Mouse (Mus musculus) megakaryocyte-erythroid progenitor cell, adult 5-6 weeks (primary cell): ENCODE results near the gene Rnf10. TPM values are rescaled to one million over a fixed set of nuclear protein-coding genes. Genes with fewer than 3 reads are reported as not detected.

Experiments used
- ATAC-seq: replicated peaks from 2 replicates; pipeline ENCODE4 v1.8.0; 2016; ENCODE audit warnings: mild to moderate bottlenecking, inconsistent platforms; ENCODE audit not compliant: severe bottlenecking, poor library complexity, low FRiP score, low TSS enrichment
- total RNA-seq, 2 experiments: library from RNA; stranded (forward) in 1 of 2; stranded (reverse) in 1 of 2; fragments of 200-1000, 215-1000 nt in 1 of 2; fragments of >200 nt in 1 of 2; fragmentation: Nextera tagmentation in 1 of 2; gene quantifications; 2 replicates each; pipeline ENCODE4 v1.2.3; 2014 to 2017

Rnf10 gene
- total RNA-seq, 2 experiments from 2014 or later, result 35.9 to 47.4 TPM

DNA sequence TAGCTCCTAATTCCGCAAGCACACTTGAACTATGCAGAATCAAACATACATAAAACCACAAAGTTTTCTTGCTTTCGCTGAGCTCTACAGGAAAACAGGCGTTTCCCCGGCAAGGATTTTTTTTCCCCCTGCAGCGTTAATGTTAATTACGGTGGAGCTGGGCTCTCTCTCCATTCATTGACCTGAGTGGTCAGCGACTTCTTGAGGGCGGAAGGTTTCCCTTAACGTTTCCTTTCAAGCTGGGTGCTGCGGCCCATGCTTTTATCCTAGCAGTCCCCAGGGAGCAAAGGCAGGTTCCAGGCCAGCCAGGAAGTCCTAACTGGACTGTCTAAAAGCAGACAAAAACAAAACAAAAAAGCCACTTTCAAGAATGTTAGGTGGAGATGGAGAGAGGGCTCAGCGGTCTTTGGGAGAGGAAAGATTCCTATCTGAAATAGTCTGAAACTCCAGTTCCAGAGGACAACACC is 33.9 kb downstream of the Rnf10 start:
- ATAC-seq, result no peak

DNA sequence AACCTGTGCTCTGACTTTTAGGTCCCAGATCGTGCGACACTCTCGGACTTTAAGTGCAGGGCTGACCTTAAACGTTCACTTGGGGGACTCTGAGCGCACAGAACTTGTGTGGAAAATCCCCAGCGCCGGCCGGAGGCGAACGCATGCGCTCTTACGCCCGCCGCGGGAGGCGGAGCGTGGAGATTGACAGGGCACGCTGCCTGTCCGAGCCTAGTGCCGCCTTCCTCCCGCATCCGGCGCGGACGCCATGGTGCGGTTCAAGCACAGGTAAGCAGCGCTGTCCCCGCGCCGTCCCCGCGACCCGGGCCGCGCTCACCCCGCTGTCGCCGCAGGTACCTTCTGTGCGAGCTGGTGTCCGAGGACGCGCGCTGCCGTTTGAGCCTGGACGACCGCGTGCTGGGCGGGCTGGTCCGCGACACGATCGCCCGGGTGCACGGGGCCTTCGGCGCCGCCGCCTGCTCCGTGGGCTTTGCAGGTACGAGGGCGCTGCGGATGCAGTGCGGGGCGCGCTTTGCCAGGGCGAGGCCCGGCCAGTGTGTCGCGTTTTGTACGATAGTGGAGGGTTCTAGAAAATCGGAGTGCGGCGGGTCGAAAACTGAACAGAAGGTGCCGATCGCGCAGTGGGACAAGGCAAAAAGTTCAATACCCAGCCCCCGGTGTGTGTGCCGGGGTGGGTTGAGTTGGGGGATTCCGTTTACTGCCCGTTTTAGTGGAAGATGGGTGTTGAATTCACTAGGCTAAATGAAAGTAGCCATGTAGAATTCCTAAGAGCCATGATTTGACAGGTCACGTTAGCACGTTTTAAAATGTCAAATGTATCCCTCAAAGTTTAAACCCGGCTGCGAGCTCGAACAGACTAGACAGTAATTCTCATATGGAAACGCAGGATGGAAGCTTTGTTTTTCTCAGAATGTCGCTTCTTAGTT is 34.6 kb downstream of the Rnf10 start:
- peak; percentile 75 for ATAC-seq

DNA sequence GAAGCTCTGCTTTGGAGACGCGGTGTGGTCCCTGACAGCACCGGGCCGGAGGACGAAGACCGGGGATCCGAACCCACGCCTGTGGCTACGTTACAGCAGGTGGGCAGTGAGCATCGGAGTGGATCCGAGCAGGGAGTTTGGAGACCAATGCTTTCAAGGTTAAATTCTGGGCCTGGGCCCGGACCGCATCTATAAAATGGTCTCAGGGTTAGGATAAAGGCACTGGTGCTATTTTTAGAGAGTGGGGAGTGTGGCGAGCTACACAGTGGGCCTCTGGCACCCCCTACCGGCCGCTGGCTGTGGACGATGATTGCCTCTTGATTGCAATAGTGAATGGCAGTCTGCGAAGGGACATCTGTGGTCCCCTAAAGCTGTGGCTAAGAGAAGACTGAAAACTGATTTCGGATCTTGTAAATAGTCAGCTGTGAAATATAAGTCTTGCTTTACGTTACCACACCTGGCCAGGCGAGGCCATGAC is 36.9 kb downstream of the Rnf10 start, which contains the start of gene Pop5:
Gene Pop5 (plus strand): TSS at position 51 of the 478 bp plus-strand sequence.
- ATAC-seq, result peak; percentile 80

DNA sequence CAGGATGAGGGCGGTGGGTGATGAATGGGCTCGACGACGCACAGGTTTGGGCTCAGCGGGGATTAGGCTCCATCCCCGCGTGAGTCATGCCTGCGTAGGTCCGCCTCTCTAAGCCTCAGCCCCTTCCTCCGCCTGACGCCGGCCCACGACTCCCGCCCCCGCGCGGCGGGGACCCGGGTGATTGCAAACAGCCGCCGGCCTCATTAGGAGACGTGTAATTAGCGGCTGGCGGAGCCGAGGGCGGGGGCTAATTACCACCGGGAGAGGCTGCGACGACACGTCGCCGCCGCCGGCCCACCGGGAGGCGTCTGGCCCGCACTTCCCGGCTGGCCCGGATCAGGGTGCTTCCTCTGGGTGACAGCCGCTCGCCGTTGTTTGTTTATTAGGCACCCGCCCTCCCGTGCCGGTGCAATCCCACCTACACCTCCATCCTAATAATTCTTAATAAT is 37.4 kb downstream of the Rnf10 start:
- no peak for ATAC-seq

DNA sequence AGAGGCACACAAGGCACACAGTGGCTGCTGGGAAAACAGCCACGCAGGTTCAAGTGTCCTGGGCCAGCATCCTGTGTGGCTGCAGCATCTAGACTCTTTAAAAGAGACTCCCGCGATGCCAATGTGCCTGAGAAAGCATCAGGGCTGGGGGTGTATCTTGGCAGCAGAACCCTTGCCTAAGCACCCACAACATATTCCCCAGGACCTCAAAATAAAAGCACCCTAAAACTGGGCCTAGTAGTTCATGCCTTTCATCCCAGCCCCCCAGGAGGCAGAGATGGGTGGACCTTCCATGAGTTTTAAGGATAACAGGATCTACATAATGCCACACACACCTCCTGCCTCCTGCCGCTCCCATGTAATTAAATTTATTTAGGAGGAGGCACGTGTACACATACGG is 38.2 kb downstream of the Rnf10 start:
- no peak for ATAC-seq

DNA sequence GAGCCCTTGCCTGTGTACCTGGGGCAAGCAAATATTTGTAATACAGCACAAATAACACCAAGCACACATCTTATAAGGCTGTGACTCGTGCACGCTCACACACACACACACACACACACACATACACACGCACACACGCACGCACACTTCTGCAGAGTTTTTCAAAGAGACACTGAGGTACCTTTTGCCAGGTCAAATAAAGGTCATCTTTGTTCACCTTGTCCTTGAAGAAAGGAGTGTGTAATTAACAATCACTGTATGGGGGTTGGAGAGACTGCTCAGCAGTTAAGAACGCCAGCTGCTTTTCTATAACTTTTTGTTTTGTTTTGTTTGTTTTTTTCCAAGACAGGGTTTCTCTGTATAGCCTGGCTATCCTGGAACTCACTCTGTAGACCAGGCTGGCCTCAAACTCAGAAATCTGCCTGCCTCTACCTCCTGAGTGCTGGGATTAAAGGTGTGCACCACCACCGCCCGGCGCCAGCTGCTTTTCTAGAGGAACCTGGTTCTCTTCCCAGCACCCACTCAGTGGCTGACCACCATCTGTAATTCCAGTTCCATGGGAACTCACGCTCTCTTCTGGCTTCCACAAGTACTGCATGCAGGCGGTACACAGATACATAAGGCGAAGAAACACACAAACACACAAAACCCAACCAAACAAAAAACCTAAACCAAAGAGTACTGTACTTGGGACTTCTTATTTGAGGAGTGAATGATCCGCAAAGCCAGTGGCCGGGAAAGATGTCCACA is 39.5 kb downstream of the Rnf10 start:
- ATAC-seq, result no peak

DNA sequence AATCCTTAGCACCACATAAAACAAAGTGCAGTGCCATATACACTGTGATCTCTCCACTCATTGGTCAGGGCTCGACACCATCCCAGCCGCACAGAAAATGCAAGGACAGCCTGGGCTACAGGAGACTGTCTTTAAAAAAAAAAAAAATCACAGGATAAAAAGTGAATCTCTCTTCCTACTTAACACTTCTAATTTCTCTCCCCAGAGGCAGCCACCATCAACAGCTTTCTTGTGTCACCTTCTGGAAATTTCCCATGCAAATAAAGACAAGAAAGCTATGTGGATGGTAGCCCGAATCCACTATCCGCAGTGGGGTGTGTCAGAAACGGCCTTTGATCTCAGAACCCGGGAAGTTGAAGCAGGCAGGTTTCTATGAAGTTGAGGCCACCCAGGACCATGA is 40.2 kb downstream of the Rnf10 start:
- no peak for ATAC-seq

DNA sequence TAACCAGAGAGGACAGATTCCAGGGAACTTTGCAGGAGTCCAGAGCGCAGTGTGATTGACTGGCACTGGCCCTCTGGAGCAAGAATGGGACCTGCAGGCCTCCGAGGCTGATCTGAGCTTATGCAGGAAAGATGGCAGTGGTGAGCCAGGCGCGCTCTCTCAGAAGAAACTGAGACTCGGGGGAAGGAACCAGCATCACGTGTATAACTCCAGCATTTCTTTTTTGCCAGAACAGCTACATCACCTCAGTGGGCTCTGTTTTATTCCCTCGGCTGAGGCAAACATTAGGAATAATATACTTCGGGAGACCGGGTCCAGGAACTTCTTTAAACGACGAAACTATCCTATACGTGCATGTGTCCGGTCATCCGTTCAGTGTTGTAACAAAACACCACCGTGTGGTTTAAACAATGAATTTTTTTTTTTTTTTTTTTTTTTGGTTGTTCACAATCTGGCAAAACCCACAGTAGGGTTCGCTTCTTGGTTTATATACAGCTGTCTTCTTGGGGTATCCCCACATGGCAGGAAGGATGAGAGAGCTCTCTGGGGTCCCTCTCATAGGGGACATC is 41.1 kb downstream of the Rnf10 start:
- ATAC-seq, result no peak

DNA sequence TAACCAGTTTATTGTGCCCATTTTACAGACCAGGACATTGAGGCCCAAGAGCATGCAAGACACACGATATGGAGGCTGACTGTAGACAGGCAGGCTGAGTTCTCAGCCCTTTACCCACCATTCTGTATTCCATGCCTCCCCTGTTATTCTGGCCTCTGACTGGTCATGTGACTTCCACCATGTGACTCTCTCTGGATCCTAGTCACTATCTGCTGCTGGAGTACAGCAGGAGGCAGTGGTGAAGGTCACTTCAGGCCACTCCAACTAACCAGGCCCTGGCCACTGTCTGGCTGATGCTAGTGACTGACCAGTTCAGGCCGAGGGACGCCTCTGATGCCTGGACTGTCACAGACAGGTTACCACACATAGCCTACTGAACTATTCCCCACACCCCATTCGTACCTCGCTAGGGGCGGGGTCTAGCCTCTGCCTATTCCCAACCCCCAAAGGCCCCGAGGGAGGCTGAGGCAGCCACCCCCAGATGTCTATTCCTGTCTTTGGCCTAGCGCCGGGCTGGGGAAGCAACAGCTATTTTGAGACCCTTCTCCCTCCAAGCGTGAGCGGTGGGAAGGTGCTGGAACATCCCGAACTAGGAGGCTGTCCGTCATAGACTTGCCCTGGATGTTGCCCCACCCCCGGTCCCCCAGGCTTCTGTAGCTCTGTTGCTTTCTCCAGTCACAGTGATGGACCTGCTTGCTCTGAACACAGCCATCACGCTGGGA is 41.7 kb downstream of the Rnf10 start:
- ATAC-seq, result no peak

DNA sequence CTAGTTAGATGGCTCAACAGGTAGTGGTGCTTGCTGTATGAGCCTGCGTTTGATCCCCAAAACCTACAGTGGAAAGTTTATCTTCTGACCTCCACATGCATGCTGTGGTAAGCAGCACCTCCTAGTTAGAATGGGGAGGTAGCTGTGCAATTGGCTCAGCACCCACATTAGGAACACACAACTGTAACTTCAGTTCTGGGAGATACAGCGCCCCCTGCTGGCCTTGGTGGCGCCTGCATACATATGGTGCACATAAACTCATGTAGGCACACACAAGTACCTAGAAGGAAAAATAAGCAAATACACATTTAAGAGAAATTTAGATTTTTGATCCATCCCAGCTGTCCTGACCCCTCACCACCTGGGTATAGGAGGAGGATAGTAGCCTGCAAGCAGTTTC is 50.2 kb downstream of the Rnf10 start:
- ATAC-seq, result no peak

DNA sequence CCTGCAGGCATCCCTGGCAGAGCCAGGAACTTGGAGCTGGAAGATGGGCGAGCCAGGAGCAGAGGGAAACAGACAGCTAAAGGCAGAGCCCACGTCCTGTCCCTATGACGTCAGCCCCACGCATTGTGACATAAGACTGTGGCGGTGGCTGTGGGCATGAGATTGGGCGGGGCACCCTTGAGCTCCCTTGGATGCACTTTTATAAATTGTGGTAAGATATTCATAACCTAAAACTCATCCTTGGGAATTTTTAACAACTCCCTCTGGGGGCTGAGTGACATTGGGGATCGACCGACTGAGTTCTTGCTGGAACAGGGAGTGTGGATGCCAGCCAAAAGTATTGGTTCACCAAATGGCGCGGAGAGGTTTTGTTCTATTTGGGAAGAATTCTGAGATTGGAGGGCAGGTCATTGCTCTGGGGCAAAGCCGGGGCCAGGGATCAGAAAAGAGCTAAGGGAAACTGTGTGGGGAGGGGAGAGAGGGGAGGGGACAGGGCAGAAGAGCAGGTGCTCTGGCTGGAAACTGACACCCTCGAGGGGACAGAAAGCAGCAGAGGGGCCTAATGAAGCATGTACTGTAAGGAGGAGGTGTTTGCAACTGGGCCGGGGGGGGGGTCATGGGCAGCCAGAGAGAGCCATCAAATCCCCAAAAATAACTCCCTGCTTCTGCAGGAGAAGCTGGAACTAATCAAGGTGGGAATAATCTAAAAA is 51.6 kb downstream of the Rnf10 start:
- no peak for ATAC-seq

DNA sequence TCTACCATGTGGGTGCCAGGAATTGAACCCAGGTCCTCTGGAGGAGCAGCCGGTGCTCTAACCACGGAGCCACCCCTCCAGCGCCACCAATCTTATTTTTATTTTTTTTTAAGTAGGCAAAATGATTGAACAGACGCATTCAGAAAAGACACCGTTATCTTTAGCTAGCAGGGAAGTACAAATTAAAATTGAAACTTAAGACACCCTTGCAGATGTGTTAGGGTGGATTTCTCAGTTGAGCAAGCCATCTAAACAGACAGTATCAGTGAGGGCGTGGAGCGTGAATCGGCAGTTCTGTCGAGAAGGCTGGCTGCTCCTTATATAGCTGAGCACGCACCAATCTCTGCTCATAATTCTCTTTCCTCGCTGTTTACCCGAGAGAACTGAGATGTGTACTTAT is 54.7 kb downstream of the Rnf10 start:
- ATAC-seq, result peak; percentile 51

DNA sequence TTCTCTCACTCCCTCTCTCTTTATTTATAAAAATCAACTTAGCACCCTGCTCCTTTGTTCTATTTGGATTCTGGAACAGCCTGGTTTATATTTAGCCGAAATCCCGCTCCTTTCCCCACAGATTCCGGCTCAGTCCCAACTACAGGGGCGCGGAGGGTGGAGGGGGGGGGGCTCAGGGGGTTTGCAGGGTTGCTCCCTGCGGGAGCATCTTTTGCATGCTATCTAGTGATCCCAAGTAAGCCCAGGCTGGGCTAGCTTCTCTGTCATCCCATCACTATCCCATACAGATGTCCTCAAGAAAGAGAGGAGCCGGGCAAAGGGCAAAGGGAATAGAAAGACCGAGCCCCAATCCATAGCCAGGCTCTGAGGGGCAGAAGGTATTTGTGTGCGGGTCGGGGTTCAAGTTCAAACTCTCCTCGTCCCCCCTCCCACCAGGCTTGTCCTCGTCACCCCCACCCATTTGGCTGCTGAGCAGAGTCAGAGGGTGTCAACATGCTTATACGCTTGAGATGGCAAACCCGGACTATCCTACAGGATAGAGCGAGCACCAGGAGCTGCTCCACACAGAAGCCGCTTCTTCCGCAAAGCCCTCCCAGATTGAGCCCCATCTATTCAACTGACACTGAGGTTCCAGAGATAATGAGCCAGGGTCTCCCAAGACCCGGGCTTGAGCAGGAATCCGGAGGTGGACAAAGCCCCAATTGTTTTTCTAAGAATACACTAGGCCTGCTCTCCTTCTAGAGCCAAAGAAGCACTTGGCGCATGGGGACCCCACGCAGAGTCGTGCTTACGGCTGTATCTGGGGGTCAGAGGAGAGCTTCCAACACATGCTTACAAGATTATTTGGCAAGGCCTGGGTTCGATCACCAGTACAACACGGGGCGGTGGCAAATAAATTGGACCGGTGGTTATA is 57.2 kb downstream of the Rnf10 start:
- ATAC-seq, result no peak

DNA sequence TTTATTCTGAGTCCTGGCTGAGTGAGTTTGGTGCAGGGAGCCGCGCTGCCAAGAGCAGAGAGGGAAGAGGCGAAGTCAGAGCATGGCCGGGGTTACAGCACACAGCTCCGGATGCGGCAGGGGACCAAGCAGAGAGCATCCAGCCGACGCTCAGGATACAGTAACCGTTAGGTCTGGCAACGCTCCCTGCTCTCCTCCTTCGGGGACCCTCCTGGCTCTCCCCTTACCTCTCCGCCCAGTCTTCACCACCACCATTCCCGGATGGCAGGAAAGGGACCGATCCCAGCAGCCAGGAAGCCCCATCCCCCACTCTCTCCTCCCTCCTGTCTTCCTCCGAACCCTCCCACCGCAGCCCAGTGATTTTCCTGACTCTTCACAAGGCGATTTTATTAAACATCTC is 57.8 kb downstream of the Rnf10 start:
- no peak for ATAC-seq

DNA sequence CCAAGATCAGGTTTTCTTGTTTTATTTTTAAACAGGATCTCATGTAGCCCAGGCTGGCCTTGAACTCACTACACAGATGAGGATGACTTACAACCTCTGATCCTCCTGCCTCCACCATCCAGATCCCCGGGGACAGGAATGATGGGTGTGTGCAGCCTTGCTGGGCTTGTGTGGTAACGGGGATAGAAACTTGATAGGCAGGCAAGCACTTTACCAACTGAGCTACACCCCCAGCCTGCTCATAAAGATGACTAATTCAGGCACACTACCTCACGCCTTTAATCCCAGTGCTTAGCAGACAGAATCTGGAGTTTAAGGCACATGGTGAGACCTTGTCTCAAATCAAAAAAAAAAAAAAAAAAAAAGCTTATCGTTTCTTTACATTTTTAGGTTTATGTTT is 59.8 kb downstream of the Rnf10 start:
- ATAC-seq, result no peak

DNA sequence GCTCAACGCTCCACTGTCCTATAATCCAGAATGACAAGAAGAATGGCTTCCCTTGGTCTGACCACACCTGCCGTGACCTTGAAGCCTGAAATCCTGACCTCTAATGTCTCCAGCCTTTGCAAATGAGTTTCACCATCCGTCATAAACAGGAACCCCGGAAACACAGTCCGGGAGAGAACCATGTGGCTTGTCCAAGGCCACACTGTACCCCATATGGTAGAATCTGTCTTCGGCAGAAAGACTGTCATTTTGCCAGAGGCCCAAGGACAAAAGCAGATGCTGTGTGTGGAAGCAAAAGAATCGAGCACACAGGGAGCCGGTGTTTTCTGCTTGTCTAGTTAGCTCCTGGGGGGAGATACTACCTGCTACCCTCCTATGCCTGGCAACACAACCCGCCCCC is 60.2 kb downstream of the Rnf10 start:
- no peak for ATAC-seq

DNA sequence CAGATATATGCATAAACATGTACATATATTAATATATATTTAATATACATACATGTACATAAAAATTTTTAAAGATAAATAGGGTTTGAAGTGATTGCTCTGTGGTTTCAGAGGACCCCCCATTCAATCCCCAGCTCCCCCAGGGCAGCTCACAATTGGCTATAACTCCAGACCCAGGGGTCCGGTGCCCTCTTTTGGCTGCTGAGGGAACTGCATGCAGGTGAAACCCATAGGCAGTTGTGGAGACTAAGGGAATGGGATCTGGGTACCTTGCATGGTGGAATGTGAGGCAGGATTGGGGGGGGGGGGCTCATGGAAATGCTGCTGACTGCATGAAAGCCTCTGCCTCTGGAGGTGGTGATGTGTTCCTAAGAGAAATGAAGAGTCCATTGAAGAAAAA is 62.3 kb downstream of the Rnf10 start:
- 0 out of 2 replicates have a peak, but pooled peaks have one; percentile 55 for ATAC-seq

DNA sequence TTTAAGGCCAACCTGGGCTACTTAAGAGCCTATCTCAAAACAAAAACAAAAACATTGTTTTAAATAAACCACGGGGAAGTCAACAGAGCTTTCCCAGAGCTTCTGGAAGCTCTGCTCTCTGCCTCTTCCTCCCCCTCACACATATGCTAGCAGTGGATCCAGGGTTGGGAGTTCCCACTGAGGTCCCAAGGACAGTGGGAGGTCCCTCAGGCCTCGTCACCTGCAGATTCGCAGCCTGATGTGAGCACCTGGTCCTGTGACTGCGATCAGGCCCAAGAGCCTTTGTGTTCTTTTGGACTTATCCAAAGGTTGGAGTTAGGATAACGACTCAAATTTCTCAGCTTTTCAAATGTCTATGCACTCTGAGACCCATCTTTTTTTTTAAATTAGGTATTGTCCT is 64.1 kb downstream of the Rnf10 start:
- ATAC-seq, result no peak
